Mouse (Mus musculus): ENCODE measurements at regions not wholly inside any gene's neighbourhood (a gene's known extent, or its start where the extent isn't known, plus 50 kb on each side); places are given as distances from the start of the nearest gene placed in this dataset.

- no peak for TF ChIP-seq EP300 (IDR thresholded peaks at IDR 0.05; ENCODE audit: insufficient read depth, low read depth, low read length)
- no peak for TF ChIP-seq POLR2A (IDR thresholded peaks at IDR 0.05; ENCODE audit: insufficient read depth, low read depth, low read length)
Observed at GRCm38 (mm10) chr12:39586163-39586562, 451.7 kb downstream of the Arl4a start.
